Mouse (Mus musculus): ENCODE results near the gene Kazn. TPM values are rescaled to one million over a fixed set of nuclear protein-coding genes. Genes with fewer than 3 reads are reported as not detected.
A peak's percentile ranks its signal among the peaks of the same experiment; 100 is the strongest.

Gene Kazn
- total RNA-seq, 2 experiments from 2014 or later: 3.5 TPM; not detected in 1

DNA sequence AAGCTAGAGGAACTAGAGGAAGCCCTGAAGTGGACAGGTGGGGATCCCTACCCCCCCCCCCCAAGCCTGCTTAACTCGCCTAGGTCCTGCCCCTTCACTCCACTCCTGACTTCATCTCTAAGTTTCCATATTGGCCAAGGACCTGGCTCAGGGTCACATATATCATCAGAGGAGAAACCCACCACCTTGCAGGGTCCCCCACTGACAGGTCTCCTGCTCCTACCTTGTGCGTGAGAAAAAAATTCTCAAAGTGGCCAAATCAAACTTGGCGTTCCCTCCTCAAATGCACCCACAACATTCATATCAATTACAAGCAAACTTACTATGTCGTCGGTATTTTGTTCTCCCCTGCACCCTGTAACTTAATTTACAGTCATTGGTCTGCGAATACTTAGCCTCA, 156.0 kb downstream of the Kazn start:
- no peak for ATAC-seq (replicated peaks; ENCODE audit: poor library complexity, severe bottlenecking)

DNA sequence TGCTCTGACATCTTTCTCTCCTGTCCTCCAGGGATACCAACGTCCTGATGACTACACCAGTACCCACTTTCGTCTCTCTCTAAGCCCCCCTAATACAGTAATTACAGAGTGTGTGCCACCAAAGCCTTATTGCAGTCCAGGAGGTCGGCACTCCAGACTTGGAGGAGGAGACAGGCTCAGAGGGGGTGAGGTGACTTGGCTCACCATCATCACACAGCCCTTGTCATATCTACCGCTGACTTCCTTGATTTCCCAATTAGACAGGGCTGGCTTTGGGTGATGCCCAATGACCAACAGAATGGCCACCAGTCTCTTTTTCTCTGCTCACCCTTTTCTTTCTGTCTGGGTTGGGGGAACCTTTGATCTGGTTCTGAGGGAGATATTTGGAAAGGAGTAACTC, 156.5 kb downstream of the Kazn start:
- ATAC-seq (replicated peaks; ENCODE audit: poor library complexity, severe bottlenecking): no peak

DNA sequence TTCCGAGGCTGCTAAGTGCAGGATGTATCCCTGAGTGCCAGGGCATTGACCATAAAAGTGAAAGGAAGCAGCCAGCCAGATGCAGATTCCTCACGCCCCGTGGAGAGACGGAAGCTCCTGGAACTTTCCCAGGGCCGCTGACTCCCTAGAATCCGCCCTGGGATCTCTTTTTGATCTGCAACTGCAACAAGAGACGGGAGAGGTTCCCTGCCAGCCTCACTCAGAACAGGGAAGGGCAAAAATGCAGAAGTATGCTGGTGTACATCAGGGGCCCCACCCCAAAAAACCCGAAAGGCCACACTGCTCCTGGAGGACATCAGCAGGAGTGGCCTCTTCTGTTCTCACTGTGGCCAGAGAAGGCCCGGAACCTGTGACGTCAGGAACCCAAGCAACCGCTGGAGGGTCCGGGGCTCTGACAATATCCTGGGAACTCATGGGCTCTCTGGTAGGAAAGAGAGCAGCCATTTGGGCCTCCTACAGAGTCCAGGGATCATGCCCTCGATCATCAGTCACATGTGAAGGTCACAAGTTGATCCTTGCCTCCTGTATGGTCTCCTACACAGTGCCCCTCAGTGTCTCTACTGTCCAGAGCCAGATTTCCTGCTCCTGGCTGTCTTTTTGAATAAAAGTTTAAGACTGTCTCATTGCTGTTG, 157.4 kb downstream of the Kazn start:
- ATAC-seq (replicated peaks; ENCODE audit: poor library complexity, severe bottlenecking): peak; percentile 54

DNA sequence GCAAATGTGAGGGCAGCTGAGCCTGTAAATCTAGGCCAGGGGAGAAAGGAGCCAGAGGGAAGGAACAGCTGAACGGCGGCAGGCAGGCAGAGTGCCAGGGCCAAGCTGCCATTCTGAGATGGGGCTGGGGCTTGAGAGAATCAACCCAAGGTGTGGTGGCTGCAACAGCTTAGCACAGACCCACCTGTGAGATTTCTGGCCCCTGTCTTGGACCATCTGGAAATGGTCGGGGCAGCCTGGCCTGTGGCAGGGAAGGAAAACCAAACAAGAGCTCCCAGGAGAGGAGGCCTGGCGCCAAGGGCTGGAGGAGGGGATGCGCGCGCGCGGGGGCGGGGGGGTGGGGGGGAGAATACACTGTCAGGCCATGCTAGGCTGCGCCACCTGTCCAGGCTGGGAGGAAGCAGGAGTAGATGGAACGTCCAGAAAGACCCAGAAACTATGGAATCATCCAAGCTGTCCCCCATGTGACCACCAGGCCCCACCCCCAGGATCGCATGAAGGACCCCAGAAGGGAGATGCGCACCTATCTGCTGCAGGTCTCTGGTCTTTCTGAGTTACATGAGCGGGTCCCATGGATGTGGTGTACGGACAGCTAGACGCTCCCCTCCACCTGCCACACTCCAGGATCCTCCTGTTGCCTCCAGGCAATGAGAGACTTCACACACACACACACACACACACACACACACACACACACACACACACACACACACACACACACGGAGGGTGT, 158.1 kb downstream of the Kazn start:
- ATAC-seq (replicated peaks; ENCODE audit: poor library complexity, severe bottlenecking): no peak

DNA sequence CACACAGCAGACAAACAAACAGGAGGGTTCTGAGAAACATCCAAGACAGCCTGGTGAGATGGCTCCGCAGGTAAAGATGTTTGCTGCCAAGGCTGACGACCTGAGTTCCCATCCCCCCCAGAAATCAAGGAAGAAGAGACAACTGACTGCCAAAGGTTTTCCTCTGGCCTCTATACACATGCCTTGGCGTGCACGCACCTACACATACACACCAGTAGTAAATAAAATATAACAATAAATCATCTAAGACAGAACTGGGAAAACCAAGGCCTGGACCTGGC, 158.8 kb downstream of the Kazn start:
- no peak for ATAC-seq (replicated peaks; ENCODE audit: poor library complexity, severe bottlenecking)

DNA sequence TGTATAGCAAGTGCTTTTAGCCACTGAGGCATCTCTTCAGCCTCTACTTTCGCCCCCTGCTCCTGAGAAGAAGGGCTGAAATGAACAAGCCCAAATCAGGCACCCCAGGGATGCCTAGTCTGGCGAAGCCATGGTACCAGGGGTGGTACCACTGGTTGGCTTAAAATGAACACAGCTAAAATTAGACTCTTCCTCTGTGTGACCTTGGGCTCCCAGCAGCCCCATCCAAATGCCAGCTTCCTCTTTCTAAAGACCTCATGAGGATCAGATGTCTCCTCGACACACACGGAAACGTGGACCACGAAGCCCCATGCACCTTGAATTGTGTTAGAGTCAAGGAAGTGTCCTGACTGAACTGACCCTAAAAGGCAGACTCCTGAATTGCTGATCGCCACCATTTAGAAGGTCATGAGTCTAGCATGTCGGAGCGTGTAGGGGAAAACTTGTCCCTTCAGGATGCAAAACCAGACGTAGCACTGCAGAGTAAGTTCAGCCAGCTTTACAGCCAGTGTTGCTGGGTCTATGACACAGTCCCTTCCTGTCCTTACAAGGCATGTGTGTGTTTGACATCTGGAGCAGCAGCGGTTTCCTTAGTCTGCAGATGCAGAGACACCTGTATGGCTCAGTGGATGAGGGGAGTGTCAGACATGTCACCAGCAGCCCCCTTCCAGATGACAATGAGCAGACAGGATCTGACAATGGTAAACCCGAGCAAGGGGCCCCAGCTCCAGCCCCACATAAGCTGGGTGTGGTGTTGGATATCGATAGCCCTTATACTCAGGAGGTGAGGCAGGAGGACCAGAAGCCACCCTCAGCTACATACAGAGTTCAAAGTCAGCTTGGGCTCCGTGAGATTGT, 159.3 kb downstream of the Kazn start:
- ATAC-seq (replicated peaks; ENCODE audit: poor library complexity, severe bottlenecking): peak; percentile 28

DNA sequence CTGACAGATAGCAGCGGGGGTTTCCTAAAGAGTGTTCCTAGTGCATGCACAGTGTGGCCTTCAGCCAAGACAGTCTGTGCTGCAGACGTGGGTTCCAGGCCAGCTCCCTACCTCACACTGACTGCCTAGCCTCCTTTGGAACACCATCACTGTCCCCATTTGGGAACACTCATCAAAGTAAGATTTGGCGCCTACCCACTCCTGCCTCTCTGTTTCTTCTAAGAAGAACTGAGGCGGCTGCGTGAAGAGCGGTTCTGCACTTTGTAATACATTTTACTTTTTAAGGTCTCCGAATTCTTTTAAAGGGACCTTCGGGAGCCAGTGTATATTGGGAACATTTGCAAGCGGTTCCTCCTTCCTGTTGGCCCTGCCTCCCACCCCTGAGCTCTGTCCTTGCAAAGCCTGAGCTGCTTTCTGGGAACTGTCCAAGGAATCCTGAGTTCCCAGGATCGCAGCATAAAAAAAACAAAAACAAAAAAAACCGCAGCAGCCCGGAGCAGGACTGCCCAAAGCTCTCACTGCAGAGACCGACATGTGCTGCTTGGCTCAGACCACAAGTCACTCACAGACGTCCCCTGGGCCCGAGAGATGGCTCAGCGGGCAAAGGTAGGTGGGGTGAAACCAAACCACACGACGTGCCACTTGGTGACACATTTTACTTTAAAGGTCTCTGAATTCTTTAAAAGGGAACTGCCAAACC, 161.5 kb downstream of the Kazn start:
- ATAC-seq (replicated peaks; ENCODE audit: poor library complexity, severe bottlenecking): peak; percentile 34

DNA sequence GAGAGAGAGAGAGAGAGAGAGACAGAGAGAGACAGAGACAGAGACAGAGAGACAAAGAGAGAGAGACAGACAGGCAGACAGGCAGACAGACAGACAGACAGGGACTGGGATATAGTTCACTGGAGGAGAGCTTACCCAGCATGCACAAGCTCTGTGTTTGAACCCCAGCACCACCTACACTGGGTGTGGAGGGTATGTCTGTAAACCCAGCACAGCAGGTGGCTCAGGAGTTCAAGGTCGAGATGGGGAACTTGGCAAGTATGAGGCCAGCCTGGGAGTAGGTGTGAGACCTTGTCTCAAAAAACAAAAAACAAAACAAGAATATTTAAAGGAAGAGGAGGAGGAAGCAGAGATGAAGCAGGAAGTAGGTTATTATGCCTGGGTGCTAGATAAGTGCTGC, 162.3 kb downstream of the Kazn start:
- no peak for ATAC-seq (replicated peaks; ENCODE audit: poor library complexity, severe bottlenecking)

DNA sequence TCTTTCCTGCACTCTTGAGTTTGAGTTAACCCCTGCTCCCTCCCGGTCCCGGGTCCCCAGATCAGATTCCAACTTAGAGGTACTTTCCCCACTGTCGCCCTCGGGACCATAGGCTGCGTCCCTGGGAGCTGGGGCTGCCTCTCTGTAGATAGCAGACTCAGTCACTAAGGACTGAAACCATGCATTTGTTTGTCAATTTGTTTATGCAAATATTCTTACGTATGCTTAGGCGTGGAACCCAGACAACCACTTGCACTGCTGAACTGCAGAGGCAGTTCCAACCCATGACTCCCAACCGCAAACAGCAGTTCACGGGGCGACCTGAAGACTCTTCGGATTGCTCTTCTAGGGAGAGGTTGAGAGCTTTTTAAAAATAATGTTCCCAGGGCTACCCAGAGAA, 163.3 kb downstream of the Kazn start:
- ATAC-seq (replicated peaks; ENCODE audit: poor library complexity, severe bottlenecking): no peak

DNA sequence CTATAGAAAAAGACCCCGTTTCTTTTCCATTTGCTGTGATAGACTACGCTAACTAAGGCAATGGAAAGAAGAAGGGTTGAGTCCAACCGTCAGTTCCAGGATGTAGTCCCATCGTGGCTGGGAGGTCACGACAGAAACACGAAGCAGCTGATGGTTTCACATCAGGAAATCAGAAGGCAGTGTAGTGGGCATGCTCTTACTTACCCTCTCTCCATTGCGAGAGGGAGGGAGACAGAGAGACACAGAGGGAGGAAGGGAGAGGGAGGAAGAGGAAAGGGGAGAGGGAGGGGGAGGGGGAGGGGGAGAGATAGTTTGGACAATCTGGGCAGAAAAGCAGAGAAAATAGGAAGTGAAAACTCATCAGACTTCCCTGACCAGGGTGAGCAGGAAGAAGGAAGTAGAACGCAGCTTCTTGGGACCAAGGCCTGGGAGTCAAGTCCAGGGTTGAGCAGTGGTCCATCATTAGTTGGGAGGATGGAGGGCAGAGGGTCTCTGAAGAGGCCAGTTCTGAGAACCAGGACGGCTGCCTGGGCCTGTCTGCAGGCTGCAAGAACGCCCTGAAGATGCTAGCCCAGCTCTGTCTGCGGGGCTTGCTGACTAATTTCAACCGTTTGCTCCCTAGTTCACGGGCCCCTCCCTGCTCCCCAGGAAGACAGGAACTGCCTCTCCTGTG, 165.0 kb downstream of the Kazn start:
- ATAC-seq (replicated peaks; ENCODE audit: poor library complexity, severe bottlenecking): peak; percentile 64

DNA sequence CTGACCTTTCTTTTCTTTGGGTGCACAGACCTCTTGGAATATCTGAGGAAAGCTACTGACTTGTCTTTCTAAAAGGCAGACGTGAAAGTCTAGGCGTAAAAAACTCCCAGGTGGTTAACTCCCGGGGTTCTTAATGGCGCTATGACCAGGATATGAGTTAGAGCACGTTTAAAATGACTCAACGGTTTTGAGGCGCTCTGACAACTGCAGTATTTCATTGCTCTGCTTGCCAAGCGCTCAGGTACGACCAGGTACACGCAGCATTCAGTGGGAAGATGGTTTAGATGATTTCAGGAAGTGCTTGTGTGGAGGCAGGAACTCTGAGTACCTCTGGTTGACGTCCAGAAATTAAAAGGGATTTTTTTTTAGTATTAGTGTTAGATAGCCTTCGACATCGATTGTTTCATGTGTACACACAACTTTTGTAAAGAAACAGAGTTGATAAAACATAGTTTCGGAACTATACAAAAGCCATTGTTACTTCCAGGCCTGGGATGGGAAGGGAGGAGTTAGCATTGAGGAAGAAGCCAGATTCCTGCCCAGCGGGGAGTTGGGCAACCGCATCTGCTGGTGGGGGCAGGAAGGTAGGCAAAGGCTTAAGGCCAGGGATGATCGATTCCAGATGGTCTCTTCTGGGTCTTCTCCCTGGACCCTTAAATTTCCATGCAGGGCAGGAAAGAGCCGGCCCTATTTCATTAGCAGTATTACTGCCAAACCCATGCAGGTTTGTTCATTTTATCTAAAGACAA, 167.8 kb downstream of the Kazn start:
- ATAC-seq (replicated peaks; ENCODE audit: poor library complexity, severe bottlenecking): peak; percentile 43; the same call in 1 of the 2 replicates

DNA sequence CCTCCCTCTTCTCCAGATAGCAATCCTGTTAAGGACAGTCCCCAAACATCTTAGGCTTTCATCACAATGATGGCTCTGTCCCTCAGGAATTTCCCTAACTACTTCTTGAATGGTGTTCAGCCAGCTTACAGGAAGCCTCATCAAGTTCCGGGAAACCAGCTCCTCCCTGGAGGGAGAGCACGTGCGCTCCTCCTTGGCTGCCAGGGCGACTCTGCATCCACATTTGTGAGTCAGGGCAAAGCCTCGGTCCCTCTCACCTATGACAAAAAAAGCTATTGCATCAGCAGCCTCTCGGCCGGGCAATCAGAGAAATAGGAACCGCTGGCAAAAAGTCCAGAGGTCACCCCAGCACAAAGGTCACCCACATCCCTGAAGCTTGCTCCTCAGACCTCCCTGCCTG, 168.4 kb downstream of the Kazn start:
- ATAC-seq (replicated peaks; ENCODE audit: poor library complexity, severe bottlenecking): peak; percentile 28; the same call in 1 of the 2 replicates

DNA sequence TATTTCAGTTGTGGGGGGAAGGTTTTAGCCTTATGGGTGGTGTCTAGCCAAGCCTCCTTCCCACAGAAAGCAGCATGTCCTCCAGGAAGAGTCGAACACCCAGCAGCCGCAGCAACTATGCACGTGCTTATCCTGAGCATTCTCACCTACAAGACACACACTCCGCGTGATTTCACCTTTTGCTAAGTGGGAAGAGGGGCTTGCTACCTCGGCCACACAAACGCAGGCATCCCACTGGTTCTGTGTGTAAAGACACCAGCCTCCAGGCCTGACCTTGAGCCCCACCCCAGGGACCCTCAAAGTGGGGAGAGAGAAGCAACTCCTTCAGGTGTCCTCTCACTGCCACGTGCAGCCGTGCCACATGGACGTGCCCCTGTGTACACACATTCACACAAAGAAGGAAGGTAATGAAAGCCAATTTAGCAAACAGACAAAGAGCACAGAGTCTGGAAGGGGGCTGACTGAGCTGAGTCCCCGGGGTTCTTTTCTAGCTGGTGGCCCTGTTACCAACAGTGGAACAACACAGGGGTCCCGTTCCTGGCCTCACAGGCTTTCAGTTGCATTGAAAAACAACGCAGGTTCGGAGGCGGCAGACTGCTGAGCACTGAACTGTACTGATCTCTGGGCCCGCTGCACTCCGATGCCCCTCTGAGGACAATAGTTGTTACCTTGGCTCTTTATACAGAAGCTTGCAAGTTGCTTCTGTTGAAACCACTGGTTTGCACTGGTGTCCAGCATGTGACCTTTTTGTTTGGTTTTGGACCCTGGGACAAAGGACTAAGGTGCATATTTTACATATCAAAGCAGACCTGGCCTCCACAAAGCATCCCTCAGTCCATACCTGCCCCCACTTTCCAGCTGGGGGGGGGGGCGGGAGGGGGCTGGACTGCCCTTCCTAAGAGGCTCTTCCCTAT, 170.0 kb downstream of the Kazn start:
- ATAC-seq (replicated peaks; ENCODE audit: poor library complexity, severe bottlenecking): no peak

DNA sequence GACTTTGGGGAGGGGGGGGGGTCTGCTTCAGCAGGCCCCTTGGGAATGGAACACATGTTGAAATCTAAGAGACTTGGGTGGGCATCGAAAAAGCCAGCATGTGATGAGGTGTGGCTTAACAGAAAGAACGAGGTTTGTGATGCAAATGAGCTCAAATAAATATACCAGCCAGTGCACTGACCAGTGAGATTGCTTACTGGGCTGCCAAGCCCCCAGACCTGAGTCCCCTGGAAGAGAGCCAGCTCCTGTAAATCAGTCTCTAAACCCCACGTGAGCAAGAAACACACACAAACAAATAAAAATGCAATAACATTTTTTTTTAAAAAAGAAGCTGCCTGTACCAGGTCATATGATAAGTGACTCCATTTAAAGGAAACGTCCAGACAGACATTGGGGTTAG, 172.6 kb downstream of the Kazn start:
- ATAC-seq (replicated peaks; ENCODE audit: poor library complexity, severe bottlenecking): no peak

DNA sequence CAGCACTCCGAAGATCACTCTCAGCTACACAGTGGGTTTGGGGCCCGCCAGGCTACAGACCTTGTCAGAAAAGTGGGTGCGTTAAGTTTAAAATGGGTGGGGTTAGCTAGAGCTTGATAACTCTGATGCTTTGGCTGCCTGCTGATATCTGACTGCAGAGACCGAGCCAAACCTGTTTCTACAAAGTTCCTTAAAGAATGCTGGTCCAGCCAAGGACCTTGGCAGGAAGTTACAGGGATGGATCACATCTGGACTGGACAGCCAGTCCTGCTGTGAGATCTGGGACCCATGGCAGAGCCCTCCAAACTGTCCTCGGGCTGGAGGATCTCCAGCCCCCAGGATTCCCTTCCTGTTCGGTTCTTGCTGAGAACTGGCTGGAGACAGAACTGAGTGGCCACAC, 173.4 kb downstream of the Kazn start:
- no peak for ATAC-seq (replicated peaks; ENCODE audit: poor library complexity, severe bottlenecking)

DNA sequence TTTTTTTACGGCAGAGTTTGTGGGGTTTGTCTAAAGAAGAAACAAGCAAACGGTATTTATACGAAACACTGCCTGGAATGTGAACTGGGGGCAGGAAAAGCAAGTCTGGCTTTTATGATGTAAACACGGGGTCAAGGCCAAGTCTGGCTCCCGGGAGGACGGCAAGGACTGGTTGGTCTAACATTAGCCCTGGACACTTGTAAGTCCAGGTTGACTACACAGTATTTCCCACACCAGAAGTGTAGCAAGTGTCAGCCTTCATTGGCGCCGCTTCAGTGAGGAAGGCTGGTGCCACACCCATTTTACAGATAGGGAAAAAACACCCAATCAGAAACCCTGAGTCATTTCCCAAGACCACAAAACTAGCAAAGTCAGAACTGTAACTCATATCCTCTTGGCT, 173.9 kb downstream of the Kazn start:
- ATAC-seq (replicated peaks; ENCODE audit: poor library complexity, severe bottlenecking): no peak

DNA sequence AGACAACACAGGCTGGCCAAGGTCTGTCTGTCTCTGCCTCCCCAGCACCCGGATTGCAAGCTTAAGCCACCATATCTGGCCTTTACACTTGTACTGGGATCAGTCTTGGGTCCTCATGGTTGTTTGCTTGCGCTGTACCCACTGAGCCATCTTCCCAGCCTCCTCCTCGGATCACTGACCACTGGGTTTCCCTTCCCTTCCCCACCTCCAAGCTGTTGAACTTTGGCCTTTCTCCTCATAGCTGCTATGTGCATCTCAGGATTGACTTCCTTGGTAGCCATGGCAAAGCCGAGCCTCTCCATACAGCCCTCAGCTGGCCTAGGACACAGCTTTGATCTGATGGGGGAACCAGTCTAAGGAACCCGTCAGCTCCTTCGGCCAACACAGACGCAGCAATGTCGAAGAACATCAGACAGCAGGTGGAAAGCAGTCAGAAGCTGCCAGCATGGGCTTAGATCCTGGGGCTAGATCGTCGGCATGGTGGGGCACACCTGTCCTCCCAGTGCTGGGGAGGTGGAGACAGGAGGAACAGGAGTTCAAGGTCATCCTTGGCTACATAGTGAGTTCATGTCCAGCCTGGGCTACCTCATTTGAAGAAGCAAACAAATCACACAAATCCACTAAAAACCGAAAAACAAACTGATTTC, 174.5 kb downstream of the Kazn start:
- no peak for ATAC-seq (replicated peaks; ENCODE audit: poor library complexity, severe bottlenecking)

DNA sequence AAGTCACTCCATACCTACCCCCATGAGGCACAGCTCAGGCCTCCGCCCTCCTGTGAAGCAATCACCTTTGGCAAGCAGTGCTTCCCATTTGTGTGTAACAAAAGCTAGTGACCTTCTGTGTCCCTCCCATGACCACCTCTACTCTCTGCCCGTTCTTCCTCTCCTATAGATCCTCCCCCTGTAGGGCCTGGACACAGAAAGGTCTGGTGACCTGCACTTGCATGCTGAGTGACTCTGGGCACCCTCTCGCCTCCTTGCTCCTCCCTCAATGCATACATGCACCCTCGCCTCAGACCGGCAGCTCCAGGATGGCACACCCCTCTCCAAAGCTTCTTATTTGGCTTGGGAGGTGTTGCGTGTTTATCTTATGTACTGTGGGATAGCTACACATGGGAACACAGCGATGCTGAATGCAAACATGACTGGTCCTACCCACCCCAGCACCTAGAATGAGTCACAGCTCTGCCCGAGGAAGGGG, 176.1 kb downstream of the Kazn start:
- peak; percentile 39 for ATAC-seq (replicated peaks; ENCODE audit: poor library complexity, severe bottlenecking)
